Mouse (Mus musculus): ENCODE results near the gene Crygc.

GRCm38 (mm10) chr1:65103273-65103672 is 29.8 kb upstream of the Crygc start, which contains the start of gene Cryga:
- no peak for TF ChIP-seq EP300 (IDR thresholded peaks at IDR 0.05; ENCODE audit: insufficient read depth, low read depth, low read length)
- TF ChIP-seq CTCF (IDR thresholded peaks at IDR 0.05) = no peak
- no peak for TF ChIP-seq POLR2A (IDR thresholded peaks at IDR 0.05; ENCODE audit: insufficient read depth, low read depth, low read length)
